Mouse (Mus musculus) erythroid progenitor cell, adult 5-6 weeks (primary cell): ENCODE data around the gene Hpd. TPM values are rescaled to one million over a fixed set of nuclear protein-coding genes. Genes with fewer than 3 reads are reported as not detected.
"Not testable (repeated sequence)": the region's sequence is repeated elsewhere in the genome, so short reads cannot be mapped to it uniquely, and the experiment has no call there.

Experiments used
- ATAC-seq: replicated peaks from 2 replicates; pipeline ENCODE4 v1.8.0; 2016; ENCODE audit warnings: moderate number of reproducible peaks, mild to moderate bottlenecking, moderate TSS enrichment, inconsistent platforms; ENCODE audit not compliant: poor library complexity, low FRiP score, severe bottlenecking
- total RNA-seq, 2 experiments: library from RNA; stranded (forward) in 1 of 2; stranded (reverse) in 1 of 2; fragments of 150-400 nt in 1 of 2; fragments of 186-747, 209-891 nt in 1 of 2; gene quantifications; 2 replicates each; pipeline versions ENCODE4 v1.2.3 to v1.2.4; 2015 to 2017; ENCODE audit warnings: low replicate concordance in 2 of 2

The Hpd gene
- not detected in 2 replicates for total RNA-seq (2015; ENCODE audit: low replicate concordance)
- total RNA-seq (2017; ENCODE audit: low replicate concordance): not detected in 2 replicates

DNA sequence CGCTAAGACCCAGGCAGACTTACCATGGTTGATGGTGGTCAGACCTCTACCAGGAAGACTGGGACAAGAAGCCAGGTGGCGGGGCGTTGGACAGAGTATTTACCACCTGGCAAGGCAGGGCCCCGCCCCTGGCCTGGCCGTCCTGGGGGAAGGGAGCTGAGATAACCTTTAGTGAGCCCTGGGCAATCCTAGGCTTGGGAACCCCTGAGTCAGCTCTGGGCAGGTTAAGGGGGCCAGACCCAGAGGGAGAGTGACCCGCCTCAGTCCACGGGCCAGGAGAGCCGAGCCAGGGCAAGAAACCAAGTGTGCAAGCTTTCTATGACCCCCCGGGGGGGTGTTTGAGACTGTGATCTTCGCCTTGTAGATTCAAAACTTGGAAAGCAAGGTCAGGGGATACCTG, at the start of gene Hpd:
TSS of gene Hpd (minus strand) at position 77 of the 400 bp plus-strand sequence.
- ATAC-seq: no peak

- ATAC-seq: no peak
Observed at GRCm38 (mm10) chr5:123232180-123232579, 49.7 kb upstream of the Hpd start.

DNA sequence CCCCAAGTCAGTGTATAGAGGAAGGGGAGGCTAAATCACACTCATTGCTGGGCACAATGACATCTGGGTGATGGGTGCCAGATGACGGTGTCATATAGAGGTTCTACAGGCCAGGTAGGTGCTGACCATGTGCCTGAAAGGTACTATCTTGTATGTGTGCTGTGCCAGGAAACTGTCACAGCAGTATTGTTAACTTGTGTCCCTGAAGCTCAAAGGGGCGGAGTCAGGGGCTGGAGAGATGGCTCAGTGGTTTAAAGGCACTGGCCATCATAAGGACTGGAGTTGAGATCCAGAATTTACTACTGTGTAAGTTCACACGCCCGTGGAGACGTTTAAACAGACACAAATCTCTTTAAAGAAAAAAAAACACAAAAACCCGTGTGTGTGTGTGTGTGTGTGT, 46.8 kb upstream of the Hpd start:
- ATAC-seq: peak; percentile 39; the same call in 1 of the 2 replicates

GRCm38 (mm10) chr5:123228524-123228922, 46.0 kb upstream of the Hpd start:
- peak; percentile 48 for ATAC-seq

DNA sequence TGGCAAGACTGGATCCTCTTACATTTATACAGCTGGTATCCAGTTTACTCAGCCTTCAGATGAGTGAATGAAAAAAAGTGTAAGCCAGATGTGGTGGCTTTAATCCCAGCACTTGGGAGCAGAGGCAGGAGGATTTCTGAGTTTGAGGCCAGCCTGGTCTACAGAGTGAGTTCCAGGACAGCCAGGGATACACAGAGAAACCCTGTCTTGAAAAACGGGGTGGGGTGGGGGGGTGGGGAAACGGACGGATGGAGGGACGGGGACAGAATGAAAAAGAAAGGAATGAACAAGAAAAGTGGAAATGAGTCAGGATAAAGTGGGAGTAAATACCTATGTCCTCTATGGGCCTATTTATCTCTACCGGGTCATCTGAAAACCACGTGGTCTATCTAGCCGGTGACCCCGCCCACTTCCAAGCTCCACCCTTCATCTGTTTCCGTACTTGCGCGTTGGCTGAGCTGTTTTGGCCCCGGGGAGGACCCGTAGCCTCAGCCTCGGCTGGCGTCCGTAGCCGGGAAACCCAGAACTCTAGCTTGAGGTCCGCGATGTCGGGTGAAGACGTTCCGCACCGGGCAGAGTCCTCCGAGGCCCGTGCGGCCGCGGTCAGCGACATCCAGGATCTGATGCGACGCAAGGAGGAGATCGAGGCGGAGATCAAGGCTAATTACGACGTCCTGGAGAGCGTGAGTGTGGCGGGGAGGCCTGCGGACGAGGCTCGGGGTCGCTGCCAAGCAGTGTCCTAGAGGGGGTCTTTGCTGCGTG, 45.4 kb upstream of the Hpd start:
- peak; percentile 89 for ATAC-seq

GRCm38 (mm10) chr5:123226851-123227250, 44.3 kb upstream of the Hpd start:
- ATAC-seq: no peak

GRCm38 (mm10) chr5:123223861-123224260, 41.3 kb upstream of the Hpd start:
- ATAC-seq: peak; percentile 44; the same call in 1 of the 2 replicates

DNA sequence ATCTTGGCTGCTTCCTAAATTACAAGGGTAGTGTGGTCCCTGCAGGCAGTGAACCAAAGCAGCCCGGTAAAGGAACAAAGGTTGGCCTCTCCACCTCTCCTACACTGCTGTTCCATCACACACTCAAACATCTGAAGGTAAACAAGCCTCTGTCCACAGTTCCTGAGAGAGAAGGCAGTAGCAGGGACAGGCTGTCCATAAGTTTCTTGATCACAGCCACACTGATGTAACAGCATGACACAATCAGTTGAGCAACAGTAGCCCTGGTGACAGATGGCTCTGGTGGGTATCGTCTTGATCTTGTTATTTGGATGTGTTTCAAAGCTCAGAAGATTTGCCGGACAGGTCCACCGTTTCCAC, 40.5 kb upstream of the Hpd start:
- peak; percentile 53 for ATAC-seq

DNA sequence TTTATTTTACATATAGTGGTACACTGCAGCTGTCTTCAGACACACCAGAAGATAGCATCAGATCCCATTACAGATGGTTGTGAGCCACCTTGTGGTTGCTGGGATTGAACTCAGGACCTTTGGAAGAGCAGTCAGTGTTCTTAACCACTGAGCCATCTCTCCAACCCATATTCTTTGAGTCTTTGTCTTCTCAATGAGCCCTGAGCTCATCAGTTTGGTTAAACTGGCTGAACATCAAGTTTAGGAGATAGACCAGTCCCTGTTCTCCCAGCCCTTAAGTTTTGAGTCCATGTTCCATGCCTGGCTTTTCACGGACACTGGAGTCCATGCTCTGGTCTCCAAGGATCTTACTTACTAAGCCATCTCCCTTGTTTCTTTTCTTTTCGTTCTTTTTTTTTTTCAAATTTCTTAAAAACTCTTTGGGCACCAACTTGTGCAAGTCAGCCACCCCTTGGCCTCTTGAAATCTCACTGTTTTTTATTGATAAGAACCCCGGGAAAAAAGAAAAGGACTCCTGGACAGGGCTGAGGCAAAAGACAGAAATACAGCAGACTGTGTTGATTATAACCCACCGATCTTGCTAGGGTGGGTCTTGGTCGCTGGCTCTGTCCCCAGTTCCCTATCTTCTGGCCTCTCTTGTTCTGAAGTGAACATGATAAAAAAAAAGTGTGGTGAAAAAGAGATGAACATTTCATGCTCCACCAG, 40.0 kb upstream of the Hpd start:
- ATAC-seq: peak; percentile 87

DNA sequence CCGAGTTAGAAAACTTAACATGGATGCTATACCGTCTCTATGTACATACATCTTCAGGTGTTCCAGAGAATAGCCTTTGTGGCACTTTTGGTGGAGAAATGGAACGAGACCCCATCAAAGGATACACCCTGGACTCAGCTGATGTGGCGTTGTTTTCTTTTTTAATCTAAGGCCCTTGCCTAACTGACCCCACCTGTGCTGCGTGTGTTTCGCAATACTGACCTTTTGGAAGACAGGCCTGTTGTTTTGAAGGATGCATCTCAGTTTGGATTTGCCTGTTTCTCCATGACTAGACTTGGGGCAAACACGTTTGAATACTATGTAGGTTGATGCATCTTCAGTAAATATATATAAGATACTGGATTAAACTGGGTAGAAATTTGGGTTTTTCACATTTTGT, 21.1 kb upstream of the Hpd start:
- ATAC-seq: not testable (repeated sequence)

GRCm38 (mm10) chr5:123202771-123203170, 20.2 kb upstream of the Hpd start:
- peak; percentile 51; the same call in 1 of the 2 replicates for ATAC-seq

DNA sequence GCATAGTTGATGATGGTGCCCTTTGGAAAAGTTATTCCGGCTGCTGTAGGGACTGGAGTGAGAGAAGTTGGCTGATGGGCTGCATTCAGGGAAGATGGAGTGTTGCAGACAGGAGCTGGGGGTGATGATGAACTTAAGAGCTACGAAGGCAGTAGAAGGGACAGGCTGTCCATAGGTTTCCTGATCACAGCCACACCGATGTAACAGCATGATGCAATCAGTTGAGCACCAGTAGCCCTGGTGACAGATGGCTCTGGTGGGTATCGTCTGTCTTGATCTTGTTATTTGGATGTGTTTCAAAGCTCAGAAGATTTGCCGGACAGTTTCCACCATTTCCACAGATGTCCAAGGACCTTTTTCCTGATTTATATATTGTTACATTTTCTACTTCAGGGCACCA, 19.5 kb upstream of the Hpd start:
- ATAC-seq: peak; percentile 74

GRCm38 (mm10) chr5:123201523-123201892, 19.0 kb upstream of the Hpd start:
- ATAC-seq: peak; percentile 28; the same call in 1 of the 2 replicates

DNA sequence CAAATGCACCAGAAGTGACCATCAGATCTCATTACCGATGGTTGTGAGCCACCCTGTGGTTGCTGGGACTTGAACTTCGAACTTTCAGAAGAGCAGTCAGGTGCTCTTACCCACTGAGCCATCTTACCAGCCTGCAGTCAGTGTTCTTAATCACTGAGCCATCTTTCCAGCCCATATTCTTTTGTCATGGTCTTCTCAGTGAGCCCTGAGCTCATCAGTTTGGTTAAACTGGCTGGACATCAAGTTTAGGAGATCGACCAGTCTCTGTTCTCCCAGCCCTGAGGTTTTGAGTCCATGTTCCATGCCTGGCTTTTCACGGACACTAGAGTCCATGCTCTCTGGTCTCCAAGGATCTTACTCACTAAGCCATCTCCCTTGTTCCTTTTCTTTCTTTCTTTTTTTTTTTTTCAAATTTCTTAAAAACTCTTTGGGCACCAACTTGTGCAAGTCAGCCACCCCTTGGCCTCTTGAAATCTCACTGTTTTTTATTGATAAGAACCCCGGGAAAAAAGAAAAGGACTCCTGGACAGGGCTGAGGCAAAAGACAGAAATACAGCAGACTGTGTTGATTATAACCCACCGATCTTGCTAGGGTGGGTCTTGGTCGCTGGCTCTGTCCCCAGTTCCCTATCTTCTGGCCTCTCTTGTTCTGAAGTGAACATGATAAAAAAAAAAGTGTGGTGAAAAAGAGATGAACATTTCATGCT, 18.4 kb upstream of the Hpd start:
- ATAC-seq: peak; percentile 73

- no peak for ATAC-seq
Observed at GRCm38 (mm10) chr5:123198523-123198922, 16.0 kb upstream of the Hpd start.

DNA sequence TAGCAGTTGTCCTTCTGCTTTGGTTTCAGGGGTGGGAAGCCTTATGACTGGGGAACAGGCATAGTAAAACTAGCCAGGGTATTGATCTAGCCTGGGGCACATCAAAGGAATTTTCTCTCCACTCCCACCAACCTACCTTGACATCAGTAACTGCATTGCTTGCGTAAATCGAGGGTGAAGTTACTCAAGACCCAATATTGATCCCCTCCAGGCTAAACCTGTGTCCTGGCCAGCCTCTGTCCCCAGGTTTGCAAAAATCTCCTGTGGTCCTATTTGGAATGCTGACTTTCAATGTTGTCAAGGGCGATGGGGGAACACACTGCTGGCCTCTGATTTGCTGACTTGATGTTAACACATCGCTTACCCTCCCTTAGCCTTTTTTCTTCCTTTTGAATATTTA, 14.2 kb upstream of the Hpd start:
- ATAC-seq: no peak

- no peak for ATAC-seq
Observed at GRCm38 (mm10) chr5:123195500-123196000, 13.0 kb upstream of the Hpd start.

DNA sequence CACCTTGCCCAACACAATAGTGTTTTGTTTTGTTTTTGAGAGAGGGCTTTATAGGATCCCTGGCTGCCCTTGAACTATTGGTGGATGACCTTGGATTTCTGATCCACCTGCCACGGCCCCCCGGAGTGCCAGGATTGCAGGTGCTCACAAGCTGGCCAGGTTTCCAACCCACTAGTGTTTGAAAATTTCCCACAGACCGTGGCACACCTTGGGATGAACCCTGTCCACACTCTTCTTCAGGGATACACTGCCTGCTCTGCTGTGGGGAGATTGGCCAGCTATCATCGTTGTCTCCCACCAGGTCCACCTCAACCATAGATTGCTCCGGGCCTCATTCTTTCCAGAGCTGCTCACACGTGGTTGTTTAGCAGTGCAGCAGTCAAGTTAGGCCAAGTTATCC, 12.3 kb upstream of the Hpd start:
- ATAC-seq: no peak

- ATAC-seq: peak; percentile 91
Observed at GRCm38 (mm10) chr5:123193436-123193835, 10.9 kb upstream of the Hpd start.

- no peak for ATAC-seq
Observed at GRCm38 (mm10) chr5:123192606-123193150, 10.2 kb upstream of the Hpd start.
